Mouse (Mus musculus) forebrain, embryonic 16.5 days (tissue): ENCODE results near the gene Cacna2d3. TPM values are rescaled to one million over a fixed set of nuclear protein-coding genes. Genes with fewer than 3 reads are reported as not detected.

Experiments
- ATAC-seq: fragments of 200-750 bp; cut with Nextera tagmentation; 2 replicates; pipeline ENCODE4 v1.8.0; 2017; ENCODE audit warnings: mild to moderate bottlenecking, moderate library complexity
- H3K27ac ChIP-seq: fragments of 300-500 bp; sonication (generic); 2 replicates; pipeline ENCODE4 v1.5.1; 2014; ENCODE audit warnings: low read length, control low read depth
- H3K27me3 ChIP-seq: fragments of 300-500 bp; sonication (generic); replicated peaks from 2 replicates; pipeline ENCODE4 v1.6.1; 2014; ENCODE audit warnings: low read length; ENCODE audit not compliant: control insufficient read depth, insufficient read depth
- H3K36me3 ChIP-seq: fragments of 300-500 bp; sonication (generic); 2 replicates; pipeline ENCODE4 v1.6.1; 2014; ENCODE audit not compliant: control insufficient read depth, insufficient read depth
- H3K4me1 ChIP-seq: fragments of 300-500 bp; sonication (generic); replicated peaks from 2 replicates; pipeline ENCODE4 v1.6.1; 2014; ENCODE audit warnings: low read length; ENCODE audit not compliant: control insufficient read depth, insufficient read depth
- H3K4me2 ChIP-seq: fragments of 300-500 bp; sonication (generic); 2 replicates; pipeline ENCODE4 v1.6.1; 2014; ENCODE audit warnings: mild to moderate bottlenecking, low read length, control low read depth
- H3K4me3 ChIP-seq: fragments of 300-500 bp; sonication (generic); replicated peaks from 2 replicates; pipeline ENCODE4 v1.5.1; 2014; ENCODE audit warnings: mild to moderate bottlenecking, low read length, control low read depth
- H3K9ac ChIP-seq: fragments of 300-500 bp; sonication (generic); replicated peaks from 2 replicates; pipeline ENCODE4 v1.6.1; 2014; ENCODE audit warnings: low read depth, low read length, control low read depth
- H3K9me3 ChIP-seq: fragments of 300-500 bp; sonication (generic); 2 replicates; pipeline ENCODE4 v1.6.1; 2016; ENCODE audit warnings: low read length; ENCODE audit not compliant: control insufficient read depth
- WGBS: fragments of 180-500 bp; shearing (Covaris S2); extraction: QIAGEN DNeasy Blood & Tissue Kit; methylation state at CpG from one replicate; pipeline ENCODE4 v1.1.7; 2014; 5-methylcytosine and 5-hydroxymethylcytosine counted together
- polyA plus RNA-seq: library from polyadenylated mRNA; unstranded; fragments of >200 nt; fragmentation: Nextera tagmentation; extraction: Ambion mirVana; gene quantifications from 2 replicates; pipeline ENCODE4 v1.2.1, GENCODE M21; 2015

Gene Cacna2d3
- polyA plus RNA-seq, 1 experiment from 2014 or later: 34.0 TPM

DNA sequence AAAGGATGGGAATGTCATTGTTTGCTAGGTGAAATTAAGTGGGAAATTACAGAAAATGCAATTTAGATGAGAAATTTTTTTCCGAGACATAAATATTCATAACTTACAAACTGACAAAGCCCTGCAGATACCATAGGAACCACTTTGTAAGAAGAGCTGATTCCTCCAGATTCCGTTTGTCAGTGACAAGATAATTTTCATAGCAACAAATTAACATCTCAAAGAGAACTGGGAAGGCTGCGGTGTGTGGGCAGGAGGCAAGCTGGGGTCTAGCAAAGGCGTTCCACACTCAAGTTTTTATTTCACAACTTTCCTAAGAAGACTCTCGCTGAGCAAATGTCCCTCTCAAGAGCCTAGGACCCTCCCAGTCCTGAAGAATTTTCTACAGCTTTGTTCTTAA lies 71.1 kb downstream of the Cacna2d3 start:
- peaks cover 4% of the 10 kb centered on the region; the same call in 1 of the 2 replicates for H3K4me1 ChIP-seq
- H3K9me3 ChIP-seq: no peaks in the 10 kb centered on the region
- no peak overlapping the region for H3K4me3 ChIP-seq
- no peaks in the 10 kb centered on the region for H3K36me3 ChIP-seq
- WGBS: 66% methylated on average over 5 of the region's 5 CpGs
- peak overlapping the region; percentile 44; the same call in 1 of the 2 replicates for H3K27ac ChIP-seq
- ATAC-seq: peak; percentile 57; the same call in 1 of the 2 replicates
- H3K4me2 ChIP-seq: no peak overlapping the region
- no peaks in the 10 kb centered on the region for H3K27me3 ChIP-seq
- H3K9ac ChIP-seq: no peak overlapping the region

GRCm38 (mm10) chr14:29648721-29649120 lies 72.9 kb downstream of the Cacna2d3 start:
- no peak overlapping the region for H3K9ac ChIP-seq
- H3K27ac ChIP-seq: peak overlapping the region; percentile 42; the same call in 1 of the 2 replicates
- H3K27me3 ChIP-seq: no peaks in the 10 kb centered on the region
- WGBS: 54% methylated on average over 6 of the region's 6 CpGs
- no peak overlapping the region for H3K4me3 ChIP-seq
- peaks cover 4% of the 10 kb centered on the region; the same call in 1 of the 2 replicates for H3K4me1 ChIP-seq
- H3K36me3 ChIP-seq: no peaks in the 10 kb centered on the region
- H3K4me2 ChIP-seq: no peak overlapping the region
- ATAC-seq: no peak
- no peaks in the 10 kb centered on the region for H3K9me3 ChIP-seq

- H3K4me3 ChIP-seq: no peak overlapping the region
- no peaks in the 10 kb centered on the region for H3K9me3 ChIP-seq
- ATAC-seq: no peak
- 68% methylated on average over 11 of the region's 11 CpGs for WGBS
- no peak overlapping the region for H3K4me2 ChIP-seq
- no peaks in the 10 kb centered on the region for H3K36me3 ChIP-seq
- H3K27ac ChIP-seq: no peak overlapping the region
- H3K4me1 ChIP-seq: peaks cover 4% of the 10 kb centered on the region; the same call in 1 of the 2 replicates
- no peak overlapping the region for H3K9ac ChIP-seq
- no peaks in the 10 kb centered on the region for H3K27me3 ChIP-seq
Observed at GRCm38 (mm10) chr14:29645421-29645820, 76.2 kb downstream of the Cacna2d3 start.

GRCm38 (mm10) chr14:29643217-29643616 lies 78.4 kb downstream of the Cacna2d3 start:
- Histone ChIP-seq H3K36me3 (no peaks in the 10 kb centered on the region), H3K4me2 (no peak overlapping the region), H3K4me1 (no peaks in the 10 kb centered on the region), H3K27me3 (no peaks in the 10 kb centered on the region), H3K9me3 (no peaks in the 10 kb centered on the region), H3K4me3 (no peak overlapping the region), H3K27ac (no peak overlapping the region), H3K9ac (no peak overlapping the region)
- no peak for ATAC-seq
- 75% methylated on average over 4 of the region's 4 CpGs for WGBS

DNA sequence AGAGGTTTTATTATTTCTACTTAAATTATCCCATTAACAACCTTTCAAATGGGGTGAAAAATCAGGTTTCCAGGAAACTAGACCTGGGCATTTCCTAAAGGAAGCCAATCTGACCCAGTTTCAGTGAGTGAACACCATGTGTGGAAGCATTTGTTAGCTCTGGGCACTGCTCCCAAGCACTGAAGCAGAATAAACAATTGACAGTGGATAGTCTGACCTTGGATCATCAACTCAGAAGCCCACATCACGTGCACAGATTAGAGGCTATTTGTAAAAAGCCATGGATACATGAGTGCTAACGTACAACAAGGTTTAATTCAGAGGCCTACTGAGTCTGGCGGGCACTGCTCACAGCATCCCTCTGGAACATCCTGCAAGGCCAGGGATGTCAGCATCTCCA lies 82.4 kb downstream of the Cacna2d3 start:
- H3K36me3 ChIP-seq: no peaks in the 10 kb centered on the region
- no peak for ATAC-seq
- H3K4me1 ChIP-seq: no peaks in the 10 kb centered on the region
- no peaks in the 10 kb centered on the region for H3K27me3 ChIP-seq
- H3K4me3 ChIP-seq: no peak overlapping the region
- H3K4me2 ChIP-seq: no peak overlapping the region
- no peak overlapping the region for H3K9ac ChIP-seq
- H3K9me3 ChIP-seq: no peaks in the 10 kb centered on the region
- WGBS: 39% methylated on average over 3 of the region's 3 CpGs
- no peak overlapping the region for H3K27ac ChIP-seq

- no peaks in the 10 kb centered on the region for H3K27me3 ChIP-seq
- H3K27ac ChIP-seq: no peak overlapping the region
- H3K4me2 ChIP-seq: no peak overlapping the region
- WGBS: 74% methylated on average over 8 of the region's 8 CpGs
- no peak overlapping the region for H3K4me3 ChIP-seq
- no peak overlapping the region for H3K9ac ChIP-seq
- no peaks in the 10 kb centered on the region for H3K4me1 ChIP-seq
- no peak for ATAC-seq
- no peaks in the 10 kb centered on the region for H3K9me3 ChIP-seq
- no peaks in the 10 kb centered on the region for H3K36me3 ChIP-seq
Observed at GRCm38 (mm10) chr14:29628213-29628612, 93.5 kb downstream of the Cacna2d3 start.

DNA sequence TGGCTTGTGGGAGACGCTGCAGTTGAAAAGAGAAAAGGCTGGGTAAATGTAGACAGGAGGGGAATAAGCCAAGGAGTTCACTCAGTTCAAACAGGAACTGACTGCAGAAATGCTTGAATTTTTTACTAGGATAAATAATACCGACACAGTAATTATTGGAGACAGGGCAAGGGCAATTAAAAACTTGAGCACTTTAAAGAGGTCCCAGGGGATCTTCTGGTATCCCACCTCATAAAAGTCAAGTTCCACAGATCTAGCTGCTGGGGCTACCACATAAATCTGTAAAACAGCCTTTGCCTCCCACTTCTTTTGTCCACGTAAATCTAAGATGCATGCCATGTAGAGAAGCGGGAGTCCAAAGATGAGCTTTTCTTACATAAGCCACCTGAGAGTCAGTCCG lies 109.2 kb downstream of the Cacna2d3 start:
- no peak overlapping the region for H3K4me2 ChIP-seq
- no peak overlapping the region for H3K4me3 ChIP-seq
- H3K27ac ChIP-seq: no peak overlapping the region
- no peaks in the 10 kb centered on the region for H3K4me1 ChIP-seq
- no peaks in the 10 kb centered on the region for H3K36me3 ChIP-seq
- no peaks in the 10 kb centered on the region for H3K9me3 ChIP-seq
- WGBS: 91% methylated on average over 5 of the region's 5 CpGs
- no peaks in the 10 kb centered on the region for H3K27me3 ChIP-seq
- no peak for ATAC-seq
- no peak overlapping the region for H3K9ac ChIP-seq

- H3K9ac ChIP-seq: no peak overlapping the region
- no peaks in the 10 kb centered on the region for H3K36me3 ChIP-seq
- WGBS: 46% methylated on average over 6 of the region's 6 CpGs
- ATAC-seq: no peak
- no peaks in the 10 kb centered on the region for H3K4me1 ChIP-seq
- no peak overlapping the region for H3K4me2 ChIP-seq
- no peaks in the 10 kb centered on the region for H3K9me3 ChIP-seq
- no peak overlapping the region for H3K4me3 ChIP-seq
- H3K27me3 ChIP-seq: no peaks in the 10 kb centered on the region
- H3K27ac ChIP-seq: no peak overlapping the region
Observed at GRCm38 (mm10) chr14:29608761-29609160, 112.9 kb downstream of the Cacna2d3 start.

DNA sequence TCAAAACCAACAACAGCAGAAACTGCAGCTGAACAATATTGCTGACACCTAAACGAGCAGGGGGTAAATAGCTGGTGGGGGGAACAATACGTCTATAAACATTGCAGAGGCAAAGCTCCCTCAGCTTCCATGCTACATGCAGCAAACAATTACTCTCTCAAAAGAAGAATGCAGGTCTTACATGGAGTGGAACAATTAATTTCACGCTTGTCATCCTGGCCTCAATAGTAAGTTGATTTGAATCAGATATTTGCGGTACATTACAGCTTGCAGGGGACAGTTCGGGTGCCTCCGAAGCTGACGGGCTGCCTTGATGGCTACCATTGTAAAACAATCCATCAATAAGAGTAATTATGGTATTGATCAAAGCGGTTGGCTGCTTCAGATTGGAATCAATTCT lies 122.2 kb downstream of the Cacna2d3 start:
- Histone ChIP-seq H3K27me3 (no peaks in the 10 kb centered on the region), H3K9ac (no peak overlapping the region), H3K36me3 (no peaks in the 10 kb centered on the region), H3K4me3 (no peak overlapping the region), H3K27ac (no peak overlapping the region), H3K9me3 (no peaks in the 10 kb centered on the region), H3K4me1 (no peaks in the 10 kb centered on the region), H3K4me2 (no peak overlapping the region)
- ATAC-seq: no peak
- WGBS: 58% methylated on average over 8 of the region's 8 CpGs

GRCm38 (mm10) chr14:29592896-29593295 lies 128.8 kb downstream of the Cacna2d3 start:
- H3K4me1 ChIP-seq: no peaks in the 10 kb centered on the region
- no peak overlapping the region for H3K9ac ChIP-seq
- H3K9me3 ChIP-seq: no peaks in the 10 kb centered on the region
- H3K4me2 ChIP-seq: no peak overlapping the region
- 0 out of 2 replicates have a peak overlapping the region, but pooled peaks have one; percentile 18 for H3K27ac ChIP-seq
- 85% methylated on average over 4 of the region's 4 CpGs for WGBS
- no peak overlapping the region for H3K4me3 ChIP-seq
- no peak for ATAC-seq
- H3K36me3 ChIP-seq: no peaks in the 10 kb centered on the region
- no peaks in the 10 kb centered on the region for H3K27me3 ChIP-seq
